ENCODE assay signal across 9 mouse cellular contexts in the genomic region with DNA sequence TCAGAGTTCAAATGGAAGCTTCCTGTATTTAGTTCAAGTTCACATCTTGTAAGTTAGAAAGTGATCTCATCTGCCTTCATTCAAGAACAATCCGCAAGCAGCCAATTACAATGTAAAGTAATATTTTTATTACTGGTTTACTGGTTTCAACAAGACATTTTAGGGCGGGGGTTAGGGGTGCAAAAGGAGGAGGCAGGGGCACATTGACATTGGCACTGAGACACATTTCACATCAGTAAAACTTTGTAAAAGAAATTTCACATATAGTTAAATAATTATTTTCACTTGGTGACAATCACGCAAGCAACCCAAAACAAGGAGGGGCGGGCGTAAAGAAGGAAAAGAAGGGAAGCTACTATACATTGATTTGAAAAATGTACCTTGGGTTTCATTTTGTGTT. TPM values are rescaled to one million over a fixed set of nuclear protein-coding genes. Genes with fewer than 3 reads are reported as not detected.
A peak's percentile ranks its signal among the peaks of the same experiment; 100 is the strongest.
DNase-seq lines count a peak whose midpoint lies in the region; ATAC-seq and TF ChIP-seq lines count a peak whose summit lies in the region.
"Had no signal": no experiment of that assay in that cellular context is flagged by ENCODE, and none has a peak within 500 bp of the region (broad histone marks: within the 10 kb centered on the region; RNA-seq: fewer than 3 reads in every experiment).

No protein-coding gene starts in this region.

- peaks cover 6% of the 10 kb centered on the region for H3K9me3 ChIP-seq in G1E (replicated peaks)
- H3K9me3 ChIP-seq in liver, embryonic 16.5 days (replicated peaks; ENCODE audit: control insufficient read depth, low read length), result no peaks in the 10 kb centered on the region

- H3K79me2 ChIP-seq in heart, adult 2 months (replicated peaks; ENCODE audit: control insufficient read depth, insufficient read depth, low read length), result no peaks in the 10 kb centered on the region

- no peak overlapping the region for H3K27ac ChIP-seq in heart, adult 2 months
- no peak overlapping the region for H3K27ac ChIP-seq in liver, embryonic 16.5 days (ENCODE audit: low read length)

- H3K4me1 ChIP-seq in heart, adult 2 months (ENCODE audit: control insufficient read depth, insufficient read depth, low read length), result peaks cover 2% of the 10 kb centered on the region; the same call in 1 of the 2 replicates
- H3K4me1 ChIP-seq in G1E (ENCODE audit: insufficient read depth, low read depth, low read length), result peaks cover 27% of the 10 kb centered on the region
- peaks cover 2% of the 10 kb centered on the region; the same call in 1 of the 2 replicates for H3K4me1 ChIP-seq in liver, embryonic 16.5 days (ENCODE audit: control insufficient read depth, low read depth, low read length)

- H3K9ac ChIP-seq in heart, adult 2 months (ENCODE audit: low read depth, low read length), result no peak overlapping the region
- no peak overlapping the region for H3K9ac ChIP-seq in liver, embryonic 16.5 days (ENCODE audit: low read depth, low read length)

- no peak for TF ChIP-seq EP300 in heart, adult 2 months (IDR thresholded peaks at IDR 0.05; ENCODE audit: insufficient read depth, low read depth, low read length)

- no peak for TF ChIP-seq POLR2A in heart, adult 2 months (IDR thresholded peaks at IDR 0.05; ENCODE audit: insufficient read depth, low read depth, low read length)

- intact Hi-C loops in heart, adult 2 months (cut with DNase I), result loop anchor here (10.0 kb wide), 1 partner anchor 239 kb away; no protein-coding TSS in a partner anchor
- intact Hi-C loops in heart, postnatal 10 days (cut with DNase I), result loop anchor here (5.0 kb wide), 1 partner anchor 216 kb away; no protein-coding TSS in a partner anchor

- H3K4me2 ChIP-seq in liver, embryonic 16.5 days (ENCODE audit: low read depth, low read length), result peak overlapping the region; percentile 62

- peak; percentile 28 for DNase-seq in heart, adult 11 months
- DNase-seq in heart, adult 2 months, result no peak
- no peak for DNase-seq in G1E (ENCODE audit: low spot score)
- DNase-seq in heart, postnatal 10 days, result peak; percentile 33 to 39
- no peak for DNase-seq in cerebellum, postnatal 25 days
- no peak for DNase-seq in spleen, adult 18-20 months
- no peak for DNase-seq in layer of hippocampus, adult 9-10 months (ENCODE audit: low spot score)

- TF ChIP-seq CTCF in heart, adult 2 months (IDR thresholded peaks at IDR 0.05), result no peak
- no peak for TF ChIP-seq CTCF in G1E (IDR thresholded peaks at IDR 0.05; ENCODE audit: low read depth, low read length)

- no peak for ATAC-seq in G1E (ENCODE audit: extremely low read depth, insufficient number of reproducible peaks, low FRiP score, poor library complexity, severe bottlenecking)
- no peak for ATAC-seq in liver, embryonic 16.5 days (ENCODE audit: low read depth)

- peaks cover 10% of the 10 kb centered on the region for H3K27me3 ChIP-seq in heart, adult 2 months (ENCODE audit: control insufficient read depth, insufficient read depth, low read length)
- H3K27me3 ChIP-seq in G1E (ENCODE audit: insufficient read depth, low read length), result no peaks in the 10 kb centered on the region
- H3K27me3 ChIP-seq in liver, embryonic 16.5 days (ENCODE audit: control insufficient read depth, insufficient read depth, low read depth, low read length), result peaks cover 48% of the 10 kb centered on the region

- 48% methylated on average over 5 of the region's 5 CpGs for WGBS in heart, adult 2 months
- WGBS in liver, embryonic 16.5 days (ENCODE audit: insufficient replicate concordance), result 22% methylated on average over 5 of the region's 5 CpGs

- no peaks in the 10 kb centered on the region for H3K36me3 ChIP-seq in heart, adult 2 months (ENCODE audit: control insufficient read depth, insufficient read depth, low read length)
- peaks cover 18% of the 10 kb centered on the region for H3K36me3 ChIP-seq in G1E (replicated peaks)
- H3K36me3 ChIP-seq in liver, embryonic 16.5 days (ENCODE audit: control insufficient read depth, insufficient read depth), result no peaks in the 10 kb centered on the region

- H3K4me3 ChIP-seq in heart, adult 2 months, result no peak overlapping the region
- peak overlapping the region; percentile 74; the same call in 1 of the 2 replicates for H3K4me3 ChIP-seq in G1E (ENCODE audit: low read depth, low read length)
- H3K4me3 ChIP-seq in liver, embryonic 16.5 days (ENCODE audit: low read depth, low read length), result peak overlapping the region; percentile 53; the same call in 1 of the 2 replicates

RNA-seq across cellular contexts. Expression of gene Mab21l2, which starts 2.5 kb away (rescaled TPM):
- under 1 TPM in 1 of 2 experiments, not detected in 1; 0.09 TPM for total RNA-seq in heart, adult 2 months (2021)
- polyA plus RNA-seq in heart, adult 2 months (2012; rRNA removed), result 0.20 and 0.29 TPM in 2 replicates
- total RNA-seq in G1E (2014; fragmentation: Nextera tagmentation), result 1.3 and 1.7 TPM in 2 replicates
- total RNA-seq in G1E (2017), result 0.05 and 0.12 TPM in 2 replicates
- polyA plus RNA-seq in G1E (2012), result 0.33 and 0.43 TPM in 2 replicates
- total RNA-seq in heart, postnatal 10 days (2021), result under 1 TPM; 0.10 to 0.31 TPM
- polyA plus RNA-seq in liver, embryonic 16.5 days (2015; fragmentation: Nextera tagmentation; extraction: Ambion mirVana), result 0.13 and 0.97 TPM in 2 replicates
- polyA plus RNA-seq: gonadal fat pad, adult 2 months had no signal

Comparison
In these comparisons a context has a peak if more than half of its experiments do, and no peak if none do; other contexts are left out.
1. DNase-seq: peak in heart, adult 11 months (single experiment) and heart, postnatal 10 days (2 of 2); none in heart, adult 2 months (0 of 2), G1E (single experiment), cerebellum, postnatal 25 days (0 of 2), spleen, adult 18-20 months (0 of 2) and layer of hippocampus, adult 9-10 months (single experiment).